Mouse (Mus musculus): ENCODE results near the gene Ptpn3. TPM values are rescaled to one million over a fixed set of nuclear protein-coding genes. Genes with fewer than 3 reads are reported as not detected.

Gene Ptpn3
- polyA plus RNA-seq, 1 experiment from 2014 or later: 4.4 TPM

- TF ChIP-seq CTCF (IDR thresholded peaks at IDR 0.05; ENCODE audit: low read depth): no peak
- H3K4me1 ChIP-seq (ENCODE audit: insufficient read depth): peaks cover 4% of the 10 kb centered on the region; the same call in 1 of the 2 replicates
- H3K27me3 ChIP-seq (ENCODE audit: insufficient read depth, low read length): no peaks in the 10 kb centered on the region
- 80% methylated on average over 2 of the region's 2 CpGs for WGBS
- no peak overlapping the region for H3K4me2 ChIP-seq
- H3K9ac ChIP-seq: no peak overlapping the region
- no peak for ATAC-seq (ENCODE audit: insufficient read depth)
- no peaks in the 10 kb centered on the region for H3K36me3 ChIP-seq (ENCODE audit: insufficient read depth)
- DNase-seq: no peak
- no peaks in the 10 kb centered on the region for H3K9me3 ChIP-seq (ENCODE audit: low read depth, low read length)
- no peak overlapping the region for H3K27ac ChIP-seq (ENCODE audit: low read depth)
- no peak overlapping the region for H3K4me3 ChIP-seq (ENCODE audit: low read depth, low read length)
Measured at GRCm38 (mm10) chr4:57189881-57190280, 111.8 kb downstream of the Ptpn3 start.

GRCm38 (mm10) chr4:57186035-57186434 lies 115.6 kb downstream of the Ptpn3 start:
- H3K4me2 ChIP-seq: no peak overlapping the region

GRCm38 (mm10) chr4:57185462-57185861 lies 116.2 kb downstream of the Ptpn3 start:
- Histone ChIP-seq H3K4me2 (no peak overlapping the region), H3K4me3 (ENCODE audit: low read depth, low read length) (no peak overlapping the region), H3K9me3 (ENCODE audit: low read depth, low read length) (no peaks in the 10 kb centered on the region), H3K27ac (ENCODE audit: low read depth) (no peak overlapping the region), H3K27me3 (ENCODE audit: insufficient read depth, low read length) (no peaks in the 10 kb centered on the region), H3K36me3 (ENCODE audit: insufficient read depth) (no peaks in the 10 kb centered on the region), H3K4me1 (ENCODE audit: insufficient read depth) (no peaks in the 10 kb centered on the region), H3K9ac (no peak overlapping the region)
- no peak for ATAC-seq (ENCODE audit: insufficient read depth)
- DNase-seq: no peak
- TF ChIP-seq CTCF (IDR thresholded peaks at IDR 0.05; ENCODE audit: low read depth): no peak
- WGBS: 71% methylated on average over 8 of the region's 8 CpGs

More at GRCm38 (mm10) chr4:57186035-57186434, 115.6 kb downstream of the Ptpn3 start:
- Histone ChIP-seq H3K36me3 (ENCODE audit: insufficient read depth) (no peaks in the 10 kb centered on the region), H3K4me1 (ENCODE audit: insufficient read depth) (peaks cover under 1% of the 10 kb centered on the region; the same call in 1 of the 2 replicates), H3K27ac (ENCODE audit: low read depth) (no peak overlapping the region), H3K9ac (no peak overlapping the region), H3K9me3 (ENCODE audit: low read depth, low read length) (no peaks in the 10 kb centered on the region), H3K27me3 (ENCODE audit: insufficient read depth, low read length) (no peaks in the 10 kb centered on the region), H3K4me3 (ENCODE audit: low read depth, low read length) (no peak overlapping the region)
- TF ChIP-seq CTCF (IDR thresholded peaks at IDR 0.05; ENCODE audit: low read depth): no peak
- WGBS: 10% methylated on average over 6 of the region's 6 CpGs
- no peak for ATAC-seq (ENCODE audit: insufficient read depth)
- no peak for DNase-seq

GRCm38 (mm10) chr4:57183493-57183892 lies 118.1 kb downstream of the Ptpn3 start:
- H3K9ac ChIP-seq: no peak overlapping the region
- no peaks in the 10 kb centered on the region for H3K4me1 ChIP-seq (ENCODE audit: insufficient read depth)
- no peak overlapping the region for H3K27ac ChIP-seq (ENCODE audit: low read depth)
- DNase-seq: no peak
- no peaks in the 10 kb centered on the region for H3K36me3 ChIP-seq (ENCODE audit: insufficient read depth)
- ATAC-seq (ENCODE audit: insufficient read depth): no peak
- 49% methylated on average over 4 of the region's 4 CpGs for WGBS
- H3K27me3 ChIP-seq (ENCODE audit: insufficient read depth, low read length): no peaks in the 10 kb centered on the region
- H3K4me2 ChIP-seq: no peak overlapping the region
- no peaks in the 10 kb centered on the region for H3K9me3 ChIP-seq (ENCODE audit: low read depth, low read length)
- TF ChIP-seq CTCF (IDR thresholded peaks at IDR 0.05; ENCODE audit: low read depth): no peak
- no peak overlapping the region for H3K4me3 ChIP-seq (ENCODE audit: low read depth, low read length)

GRCm38 (mm10) chr4:57181538-57181937 lies 120.1 kb downstream of the Ptpn3 start:
- DNase-seq (peak; percentile 37), ATAC-seq (ENCODE audit: insufficient read depth) (no peak)
- no peak overlapping the region for H3K4me2 ChIP-seq
- H3K27me3 ChIP-seq (ENCODE audit: insufficient read depth, low read length): no peaks in the 10 kb centered on the region
- H3K27ac ChIP-seq (ENCODE audit: low read depth): no peak overlapping the region
- H3K36me3 ChIP-seq (ENCODE audit: insufficient read depth): no peaks in the 10 kb centered on the region
- 58% methylated on average over 1 of the region's 1 CpGs for WGBS
- no peaks in the 10 kb centered on the region for H3K4me1 ChIP-seq (ENCODE audit: insufficient read depth)
- H3K9ac ChIP-seq: no peak overlapping the region
- H3K4me3 ChIP-seq (ENCODE audit: low read depth, low read length): no peak overlapping the region
- H3K9me3 ChIP-seq (ENCODE audit: low read depth, low read length): no peaks in the 10 kb centered on the region
- peak; percentile 43; the same call in 1 of the 2 replicates for TF ChIP-seq CTCF (IDR thresholded peaks at IDR 0.05; ENCODE audit: low read depth)

- H3K9ac ChIP-seq: no peak overlapping the region
- H3K27me3 ChIP-seq (ENCODE audit: insufficient read depth, low read length): no peaks in the 10 kb centered on the region
- no peak overlapping the region for H3K4me2 ChIP-seq
- H3K9me3 ChIP-seq (ENCODE audit: low read depth, low read length): no peaks in the 10 kb centered on the region
- DNase-seq (no peak), ATAC-seq (ENCODE audit: insufficient read depth) (no peak)
- no peak overlapping the region for H3K27ac ChIP-seq (ENCODE audit: low read depth)
- WGBS: 72% methylated on average over 4 of the region's 4 CpGs
- H3K4me1 ChIP-seq (ENCODE audit: insufficient read depth): no peaks in the 10 kb centered on the region
- no peaks in the 10 kb centered on the region for H3K36me3 ChIP-seq (ENCODE audit: insufficient read depth)
- H3K4me3 ChIP-seq (ENCODE audit: low read depth, low read length): no peak overlapping the region
- no peak for TF ChIP-seq CTCF (IDR thresholded peaks at IDR 0.05; ENCODE audit: low read depth)
Measured at GRCm38 (mm10) chr4:57178881-57179280, 122.8 kb downstream of the Ptpn3 start.

GRCm38 (mm10) chr4:57175329-57175728 lies 126.3 kb downstream of the Ptpn3 start:
- H3K9me3 ChIP-seq (ENCODE audit: low read depth, low read length): no peaks in the 10 kb centered on the region
- no peaks in the 10 kb centered on the region for H3K4me1 ChIP-seq (ENCODE audit: insufficient read depth)
- ATAC-seq (ENCODE audit: insufficient read depth) (no peak), DNase-seq (no peak)
- TF ChIP-seq CTCF (IDR thresholded peaks at IDR 0.05; ENCODE audit: low read depth): no peak
- no peak overlapping the region for H3K4me2 ChIP-seq
- no peaks in the 10 kb centered on the region for H3K36me3 ChIP-seq (ENCODE audit: insufficient read depth)
- H3K9ac ChIP-seq: no peak overlapping the region
- no peak overlapping the region for H3K4me3 ChIP-seq (ENCODE audit: low read depth, low read length)
- H3K27me3 ChIP-seq (ENCODE audit: insufficient read depth, low read length): no peaks in the 10 kb centered on the region
- no peak overlapping the region for H3K27ac ChIP-seq (ENCODE audit: low read depth)
- 43% methylated on average over 10 of the region's 10 CpGs for WGBS

- Histone ChIP-seq H3K4me1 (ENCODE audit: insufficient read depth) (no peaks in the 10 kb centered on the region), H3K36me3 (ENCODE audit: insufficient read depth) (no peaks in the 10 kb centered on the region), H3K27me3 (ENCODE audit: insufficient read depth, low read length) (no peaks in the 10 kb centered on the region), H3K4me2 (no peak overlapping the region), H3K9me3 (ENCODE audit: low read depth, low read length) (no peaks in the 10 kb centered on the region), H3K27ac (ENCODE audit: low read depth) (no peak overlapping the region), H3K4me3 (ENCODE audit: low read depth, low read length) (no peak overlapping the region), H3K9ac (no peak overlapping the region)
- WGBS: 53% methylated on average over 8 of the region's 8 CpGs
- no peak for DNase-seq
- no peak for ATAC-seq (ENCODE audit: insufficient read depth)
- no peak for TF ChIP-seq CTCF (IDR thresholded peaks at IDR 0.05; ENCODE audit: low read depth)
Measured at GRCm38 (mm10) chr4:57172861-57173260, 128.8 kb downstream of the Ptpn3 start.

Data from lung, embryonic 14.5 days (tissue).